Mouse (Mus musculus) CD4-positive, CD25-positive, alpha-beta regulatory T cell, adult 2 months (primary cell): ENCODE results near the gene Ntsr1.

ENCODE experiments used
- DNase-seq: peaks from one replicate; pipeline ENCODE4 v3.0.0-alpha.2; 2012; ENCODE audit warnings: low read depth, low spot score

Ntsr1 gene

GRCm38 (mm10) chr2:180508455-180509115, 8.8 kb downstream of the Ntsr1 start:
- no peak for DNase-seq

DNA sequence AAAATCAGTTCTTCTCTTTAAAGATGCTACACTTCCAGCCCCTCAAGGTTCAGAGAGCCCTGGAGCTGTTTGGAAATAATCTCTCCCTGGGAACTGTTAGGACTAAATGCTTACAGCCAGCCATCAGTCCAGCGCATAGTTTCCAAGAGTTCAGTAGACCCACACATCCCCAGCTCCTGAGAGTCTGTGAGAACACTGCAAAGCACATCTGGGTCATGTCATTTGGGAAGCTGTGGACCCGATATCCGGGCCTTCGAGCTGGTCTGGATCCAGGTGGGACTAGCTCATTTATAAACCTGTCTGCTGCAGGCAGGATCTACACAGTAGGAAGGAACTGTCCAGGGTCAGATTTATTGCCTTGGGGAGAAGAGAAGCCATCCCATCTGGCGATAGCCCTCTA, 11.1 kb downstream of the Ntsr1 start:
- no peak for DNase-seq

GRCm38 (mm10) chr2:180511875-180512661, 12.3 kb downstream of the Ntsr1 start:
- DNase-seq, result no peak

- DNase-seq, result no peak
Measured at GRCm38 (mm10) chr2:180513019-180513418, 13.2 kb downstream of the Ntsr1 start.

- no peak for DNase-seq
Measured at GRCm38 (mm10) chr2:180513835-180514234, 14.1 kb downstream of the Ntsr1 start.

GRCm38 (mm10) chr2:180521437-180522221, 21.9 kb downstream of the Ntsr1 start:
- no peak for DNase-seq

GRCm38 (mm10) chr2:180522825-180523224, 23.0 kb downstream of the Ntsr1 start:
- peak; percentile 4 for DNase-seq

- no peak for DNase-seq
Measured at GRCm38 (mm10) chr2:180527447-180527846, 27.7 kb downstream of the Ntsr1 start.

- no peak for DNase-seq
Measured at GRCm38 (mm10) chr2:180527883-180528282, 28.1 kb downstream of the Ntsr1 start.

DNA sequence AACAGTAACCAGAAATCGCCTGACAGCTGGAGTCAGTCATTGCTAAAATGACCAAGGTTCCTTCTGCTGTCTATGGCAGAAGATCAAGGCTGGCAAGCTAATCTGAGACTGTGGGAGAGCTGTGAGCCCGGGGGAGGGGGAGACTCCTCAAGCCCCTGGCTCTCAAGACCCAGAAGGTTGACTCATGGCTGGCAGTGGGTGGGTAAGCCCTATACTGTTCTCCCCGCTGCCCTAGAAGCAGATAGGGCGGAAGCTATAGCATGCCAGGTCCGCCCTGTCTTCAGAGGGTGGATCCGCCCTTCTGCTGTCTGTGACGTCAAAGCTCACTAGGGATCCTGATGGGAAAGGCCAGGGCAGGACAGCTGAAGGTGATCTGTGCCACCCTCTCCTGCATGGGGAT, 30.4 kb downstream of the Ntsr1 start:
- DNase-seq, result no peak

GRCm38 (mm10) chr2:180530584-180530983, 30.8 kb downstream of the Ntsr1 start:
- no peak for DNase-seq

DNA sequence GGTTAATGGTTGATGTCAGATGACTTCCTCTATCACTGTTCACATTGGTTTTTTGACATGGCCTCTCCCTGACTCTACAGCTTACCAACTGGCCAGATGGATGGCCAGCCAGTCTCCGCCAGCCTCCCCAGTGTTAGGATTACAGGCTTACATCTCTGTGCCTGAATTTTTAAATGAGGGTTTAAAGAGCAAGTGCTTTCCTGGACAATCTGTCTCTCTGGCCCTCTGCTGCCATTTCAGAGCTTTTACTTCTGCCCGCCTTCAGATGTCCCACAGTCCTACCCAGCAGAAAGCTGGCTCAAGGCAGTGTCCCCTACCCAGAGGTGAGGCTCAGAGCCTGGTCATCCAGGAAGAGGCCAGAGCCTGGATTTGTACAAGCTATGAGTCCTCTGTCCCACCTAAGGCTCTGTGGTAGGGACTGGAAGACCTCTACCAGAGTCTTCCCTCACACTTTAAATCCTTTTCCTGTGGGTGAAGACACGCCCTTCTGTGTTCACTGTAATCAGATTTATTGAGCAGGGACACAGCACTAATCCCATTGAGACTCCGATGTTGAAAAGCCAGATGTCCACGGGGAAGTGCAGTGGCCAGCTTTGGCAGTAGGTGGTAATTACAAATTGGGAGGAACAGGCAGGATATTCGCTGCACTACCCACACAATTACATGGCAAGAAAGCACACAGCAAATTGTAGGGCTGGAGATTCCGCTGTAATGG, 32.1 kb downstream of the Ntsr1 start:
- DNase-seq, result no peak

DNA sequence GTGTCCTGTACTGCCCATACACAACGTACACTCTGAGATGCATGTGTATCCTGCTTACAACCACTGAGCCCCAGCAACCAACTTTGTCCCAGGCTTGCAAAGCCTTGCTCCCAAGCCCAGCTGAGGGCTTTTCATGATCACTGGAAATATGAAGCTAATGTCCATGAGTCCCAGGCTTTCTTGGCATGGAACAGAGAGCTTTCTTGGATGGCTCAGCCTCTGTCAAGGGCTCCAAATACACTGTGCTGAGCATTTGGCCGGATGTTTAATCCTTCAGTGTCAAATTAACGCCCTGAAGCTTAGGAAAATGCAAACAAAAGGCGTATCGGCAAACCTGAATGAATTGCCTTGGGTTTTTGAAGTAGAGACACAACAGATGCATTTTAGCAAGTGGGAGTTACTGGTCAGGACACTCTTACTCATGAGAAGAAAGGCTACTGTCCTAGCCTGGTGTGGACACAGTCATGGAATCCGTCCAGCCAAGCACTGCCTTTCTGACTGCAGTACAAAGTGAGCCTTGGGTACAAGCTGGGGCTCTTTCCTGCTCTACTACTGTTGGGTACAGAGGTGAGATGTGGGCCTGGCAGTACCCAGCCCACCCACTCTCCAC, 32.7 kb downstream of the Ntsr1 start:
- DNase-seq, result no peak

GRCm38 (mm10) chr2:180533237-180533636, 33.5 kb downstream of the Ntsr1 start:
- DNase-seq, result no peak

GRCm38 (mm10) chr2:180543675-180544074, 43.9 kb downstream of the Ntsr1 start:
- no peak for DNase-seq

DNA sequence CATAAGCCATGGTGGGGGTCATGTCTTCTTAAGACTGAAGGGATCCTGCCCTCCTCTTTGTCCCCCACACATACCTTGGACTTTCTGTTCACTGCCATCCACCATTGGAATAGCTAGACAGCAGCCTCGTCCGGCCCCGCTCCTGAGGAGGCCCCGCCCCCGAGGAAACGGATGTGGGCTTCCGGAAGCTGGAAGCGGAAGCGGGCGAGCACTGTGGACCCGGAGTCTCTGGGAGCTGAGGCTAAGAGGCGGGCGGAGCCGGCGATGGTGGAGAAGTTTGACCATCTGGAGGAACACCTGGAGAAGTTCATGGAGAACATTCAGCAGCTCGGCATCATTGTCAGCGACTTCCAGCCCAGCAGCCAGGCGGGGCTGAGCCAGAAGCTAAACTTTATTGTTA, 45.3 kb downstream of the Ntsr1 start:
- DNase-seq, result peak; percentile 18

DNA sequence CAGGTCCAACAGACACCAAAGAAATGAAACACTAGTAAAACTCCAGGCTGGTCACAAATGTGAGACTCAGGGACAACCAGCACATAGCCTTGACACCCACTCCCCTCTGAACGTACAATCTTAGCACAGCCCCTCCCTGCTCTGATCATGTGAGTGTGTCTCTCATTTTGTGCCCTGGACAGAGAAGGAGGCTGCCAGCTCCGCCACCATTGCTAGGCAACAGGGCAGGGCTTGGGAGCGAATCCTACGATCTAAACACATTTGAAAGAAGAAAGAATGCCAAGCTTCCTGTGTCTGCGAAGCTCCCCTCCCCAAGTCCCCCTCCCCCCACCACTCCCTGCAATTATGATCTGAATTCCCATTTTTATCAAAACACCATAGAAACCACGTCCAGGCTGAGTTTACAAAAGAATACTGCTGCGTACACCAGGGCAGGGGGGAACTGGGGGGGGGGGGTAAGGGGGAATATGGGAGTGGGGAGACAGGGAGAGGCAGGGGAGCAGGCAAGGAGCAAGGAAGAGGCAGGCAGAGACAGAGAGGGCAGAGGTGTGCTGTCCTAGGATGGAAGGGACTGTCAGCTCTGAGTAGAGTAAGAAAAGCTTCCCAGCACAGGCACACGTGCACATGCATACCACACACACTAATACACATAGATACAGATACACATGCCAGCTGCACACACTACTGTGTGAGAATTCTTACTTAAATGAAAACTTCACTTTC, 47.8 kb downstream of the Ntsr1 start:
- DNase-seq, result no peak

DNA sequence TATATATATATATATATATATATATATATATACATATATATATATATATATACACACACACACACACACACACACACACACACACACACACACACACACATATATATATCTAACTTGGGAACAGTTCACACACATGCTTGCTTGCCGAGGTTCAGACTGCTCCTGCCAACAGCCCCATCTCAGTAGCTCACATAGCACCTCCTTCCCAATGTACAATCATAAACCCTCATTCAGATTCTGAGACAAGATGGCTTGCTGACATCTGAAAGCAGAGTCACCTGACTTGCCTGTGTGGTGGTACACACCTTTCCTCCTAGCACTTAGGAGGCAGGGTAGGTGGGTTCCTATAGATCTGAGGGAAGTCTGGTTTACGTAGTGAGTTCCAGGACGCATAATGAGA, 52.6 kb downstream of the Ntsr1 start:
- no peak for DNase-seq

- no peak for DNase-seq
Measured at GRCm38 (mm10) chr2:180555219-180555618, 55.4 kb downstream of the Ntsr1 start.

GRCm38 (mm10) chr2:180556470-180556869, 56.7 kb downstream of the Ntsr1 start:
- DNase-seq, result no peak

- peak; percentile 39 for DNase-seq
Measured at GRCm38 (mm10) chr2:180560245-180560644, 60.5 kb downstream of the Ntsr1 start.
